Mouse (Mus musculus) midbrain, postnatal 0 days (tissue): Measurements from ENCODE around the gene Dnph1. TPM values are rescaled to one million over a fixed set of nuclear protein-coding genes. Genes with fewer than 3 reads are reported as not detected.
A peak's percentile ranks its signal among the peaks of the same experiment; 100 is the strongest.

ENCODE experiments used
- ATAC-seq: fragments of 200-750 bp; cut with Nextera tagmentation; 2 replicates; pipeline ENCODE4 v1.8.0; 2017; ENCODE audit warnings: moderate number of reproducible peaks, mild to moderate bottlenecking, moderate TSS enrichment, moderate library complexity; ENCODE audit not compliant: low FRiP score
- DNase-seq: peaks from one replicate; pipeline ENCODE4 v3.0.0-alpha.2; 2015; ENCODE audit warnings: low spot score
- H3K27ac ChIP-seq: fragments of 300-500 bp; sonication (generic); 2 replicates; pipeline ENCODE4 v1.5.1; 2014; ENCODE audit warnings: low read depth, mild to moderate bottlenecking, low read length, mixed read lengths
- H3K27me3 ChIP-seq: fragments of 300-500 bp; sonication (generic); 2 replicates; pipeline ENCODE4 v1.6.1; 2014; ENCODE audit warnings: low read length, control low read depth, mixed read lengths; ENCODE audit not compliant: insufficient read depth
- H3K36me3 ChIP-seq: fragments of 300-500 bp; sonication (generic); 2 replicates; pipeline ENCODE4 v1.6.1; 2014; ENCODE audit warnings: low read length, control low read depth, mixed read lengths; ENCODE audit not compliant: insufficient read depth
- H3K4me1 ChIP-seq: fragments of 300-500 bp; sonication (generic); 2 replicates; pipeline ENCODE4 v1.6.1; 2014; ENCODE audit warnings: mild to moderate bottlenecking, control low read depth, antibody characterized with exemption, low read length, mixed read lengths; ENCODE audit not compliant: insufficient read depth
- H3K4me2 ChIP-seq: fragments of 300-500 bp; sonication (generic); 2 replicates; pipeline ENCODE4 v1.6.1; 2014; ENCODE audit warnings: low read depth, mild to moderate bottlenecking, low read length, mixed read lengths; ENCODE audit not compliant: poor library complexity, severe bottlenecking
- H3K4me3 ChIP-seq: fragments of 300-500 bp; sonication (generic); 2 replicates; pipeline ENCODE4 v1.5.1; 2014; ENCODE audit warnings: low read depth, mild to moderate bottlenecking, low read length, moderate library complexity
- H3K9ac ChIP-seq: fragments of 300-500 bp; sonication (generic); replicated peaks from 2 replicates; pipeline ENCODE4 v1.6.1; 2014; ENCODE audit warnings: mild to moderate bottlenecking, low read length, moderate library complexity, mixed read lengths; ENCODE audit not compliant: poor library complexity, severe bottlenecking
- H3K9me3 ChIP-seq: fragments of 300-500 bp; sonication (generic); 2 replicates; pipeline ENCODE4 v1.6.1; 2016; ENCODE audit warnings: low read length, control low read depth
- CTCF ChIP-seq: IDR thresholded peaks from 2 replicates; pipeline ENCODE4 v1.5.1; 2016; ENCODE audit warnings: antibody characterized with exemption, mild to moderate bottlenecking
- WGBS: fragments of 180-500 bp; shearing (Covaris S2); extraction: QIAGEN DNeasy Blood & Tissue Kit; methylation state at CpG from one replicate; pipeline ENCODE4 v1.1.7; 2014; 5-methylcytosine and 5-hydroxymethylcytosine counted together
- polyA plus RNA-seq: library from polyadenylated mRNA; unstranded; fragments of >200 nt; fragmentation: Nextera tagmentation; extraction: Ambion mirVana; gene quantifications from 2 replicates; pipeline ENCODE4 v1.2.1, GENCODE M21; 2015
- total RNA-seq: library from RNA; depleted of rRNA; stranded (reverse); fragments of >200 nt; gene quantifications from 2 replicates; pipeline ENCODE4 v1.2.3, GENCODE M21; 2014; rRNA removed

Dnph1 gene
- total and polyA plus RNA-seq, 2 experiments from 2014 or later: 4.1 to 10.2 TPM

DNA sequence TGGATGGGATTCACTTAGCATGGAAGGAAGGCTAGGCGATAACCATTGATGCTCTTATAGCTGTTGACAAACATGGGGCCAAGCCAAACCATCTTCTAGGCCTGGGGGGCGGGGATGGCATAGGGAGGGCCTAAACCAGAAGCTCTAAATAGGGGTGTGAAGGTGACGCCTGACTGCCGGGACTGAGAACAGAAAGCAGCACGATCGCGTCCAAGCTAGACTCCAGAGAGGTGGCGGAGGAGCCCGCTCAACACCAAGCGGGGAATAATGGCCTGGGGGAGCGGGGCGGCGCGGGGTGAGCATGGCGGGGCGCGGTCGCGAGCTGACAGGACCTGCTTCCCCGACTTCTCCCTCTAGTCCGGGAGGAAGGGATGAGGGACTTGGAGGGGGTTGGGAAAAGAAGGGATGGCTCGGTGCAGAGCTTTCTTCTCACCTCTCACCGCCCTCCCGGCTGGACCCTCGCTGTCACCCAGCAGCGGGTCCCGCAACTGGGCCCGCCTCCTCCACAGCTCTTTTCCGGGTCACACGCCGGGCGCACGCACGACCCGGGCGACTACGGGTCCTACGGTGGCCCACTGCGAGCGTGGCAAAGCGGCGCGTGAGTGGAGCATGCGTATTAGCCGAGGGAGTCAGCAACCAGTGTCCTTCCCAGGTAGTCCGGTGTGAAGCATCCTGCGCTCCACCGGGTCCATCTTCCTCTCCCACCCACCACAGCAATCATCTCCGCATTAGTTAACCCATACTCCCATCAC is 49.5 kb downstream of the Dnph1 start, which contains the start of gene Cul9:
TSS of gene Cul9 (minus strand) at position 576 of the 752 bp plus-strand sequence.
- peak within 1 kb of the TSS; percentile 75 for H3K4me2 ChIP-seq
- H3K36me3 ChIP-seq: peaks cover 35% of the 10 kb centered on the region
- peaks cover 2% of the 10 kb centered on the region; the same call in 1 of the 2 replicates for H3K4me1 ChIP-seq
- H3K4me3 ChIP-seq: peak within 1 kb of the TSS; percentile 75
- no peaks in the 10 kb centered on the region for H3K27me3 ChIP-seq
- no peak for TF ChIP-seq CTCF
- peak within 1 kb of the TSS; percentile 80 for H3K27ac ChIP-seq
- DNase-seq (peak; percentile 91), ATAC-seq (peak; percentile 91)
- no peaks in the 10 kb centered on the region for H3K9me3 ChIP-seq
- H3K9ac ChIP-seq: peak within 1 kb of the TSS; percentile 91
- 2% methylated on average over 46 of the region's 49 CpGs for WGBS

DNA sequence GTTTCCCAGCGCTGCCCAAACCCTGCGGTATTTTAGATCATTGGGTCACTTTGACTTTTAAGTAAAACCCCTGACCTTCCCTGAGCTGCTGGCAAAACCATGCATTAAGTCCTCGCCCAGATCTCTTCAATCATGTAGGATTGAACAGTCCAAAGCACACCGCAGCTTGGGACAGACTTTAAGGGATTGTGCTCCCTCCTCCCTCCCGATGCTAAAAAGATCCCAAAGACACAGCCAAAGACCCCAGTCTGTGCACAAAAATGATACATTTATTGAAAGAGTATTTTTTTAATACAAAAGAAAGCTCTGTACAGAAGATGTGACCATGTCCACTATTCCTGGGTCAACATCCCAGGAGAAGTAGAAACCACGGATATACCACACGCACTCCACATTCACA is 50.1 kb downstream of the Dnph1 start:
- DNase-seq: no peak
- no peak for TF ChIP-seq CTCF
- WGBS: 14% methylated on average over 7 of the region's 7 CpGs
- peak overlapping the region; percentile 75 for H3K4me2 ChIP-seq
- peaks cover 2% of the 10 kb centered on the region; the same call in 1 of the 2 replicates for H3K4me1 ChIP-seq
- peaks cover 34% of the 10 kb centered on the region for H3K36me3 ChIP-seq
- ATAC-seq: no peak
- H3K9ac ChIP-seq: peak overlapping the region; percentile 91
- H3K27ac ChIP-seq: no peak overlapping the region
- no peaks in the 10 kb centered on the region for H3K27me3 ChIP-seq
- peak overlapping the region; percentile 75 for H3K4me3 ChIP-seq
- H3K9me3 ChIP-seq: no peaks in the 10 kb centered on the region

DNA sequence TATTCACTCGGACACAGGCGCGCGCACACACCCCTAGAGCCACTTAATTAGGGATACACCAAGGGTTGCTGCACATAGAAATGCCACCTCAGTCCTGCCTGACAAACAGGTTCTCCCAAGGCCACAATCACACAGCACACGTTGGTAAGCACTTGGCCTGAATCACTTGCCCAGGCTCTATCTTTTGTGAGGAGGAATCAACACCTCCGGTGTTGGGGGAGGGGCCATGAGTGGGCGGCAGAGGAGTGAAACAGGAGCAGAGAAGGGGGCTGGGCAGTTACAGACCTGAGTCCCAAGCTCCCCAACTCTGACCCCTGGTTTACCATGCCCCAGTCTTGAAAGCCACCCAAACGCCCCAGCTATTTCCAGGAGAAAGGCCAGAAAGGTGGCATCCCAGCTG is 50.5 kb downstream of the Dnph1 start:
- Histone ChIP-seq H3K9ac (no peak overlapping the region), H3K27me3 (no peaks in the 10 kb centered on the region), H3K9me3 (no peaks in the 10 kb centered on the region), H3K4me3 (no peak overlapping the region), H3K27ac (no peak overlapping the region), H3K4me2 (peak overlapping the region; percentile 75), H3K4me1 (peaks cover 2% of the 10 kb centered on the region; the same call in 1 of the 2 replicates), H3K36me3 (peaks cover 35% of the 10 kb centered on the region)
- TF ChIP-seq CTCF: no peak
- no peak for ATAC-seq
- WGBS: 18% methylated on average over 8 of the region's 8 CpGs
- no peak for DNase-seq

DNA sequence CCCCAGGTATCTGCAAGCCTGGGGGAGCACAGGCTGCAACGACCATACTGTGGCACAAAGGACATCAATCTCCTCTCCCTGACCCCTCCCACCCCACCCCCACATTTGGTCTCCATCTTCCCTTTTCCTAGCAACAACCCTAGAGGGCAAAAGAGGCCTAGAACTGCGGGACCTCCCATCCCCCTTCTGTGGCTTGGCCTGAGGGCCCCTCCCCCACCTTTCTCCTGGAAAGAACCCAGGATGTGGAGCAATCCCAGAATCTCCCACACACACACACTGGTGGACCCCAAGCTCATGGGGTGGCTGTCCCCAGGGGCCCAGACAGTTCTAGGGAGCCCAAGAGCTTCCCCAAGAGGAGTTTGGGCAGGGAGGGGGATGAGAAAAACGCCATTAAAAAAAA is 51.4 kb downstream of the Dnph1 start:
- Histone ChIP-seq H3K36me3 (peaks cover 35% of the 10 kb centered on the region), H3K4me1 (peaks cover 7% of the 10 kb centered on the region; the same call in 1 of the 2 replicates), H3K4me2 (no peak overlapping the region), H3K27me3 (no peaks in the 10 kb centered on the region), H3K4me3 (no peak overlapping the region), H3K9ac (no peak overlapping the region), H3K27ac (no peak overlapping the region), H3K9me3 (no peaks in the 10 kb centered on the region)
- 28% methylated on average over 3 of the region's 3 CpGs for WGBS
- DNase-seq (no peak), ATAC-seq (no peak)
- TF ChIP-seq CTCF: no peak

DNA sequence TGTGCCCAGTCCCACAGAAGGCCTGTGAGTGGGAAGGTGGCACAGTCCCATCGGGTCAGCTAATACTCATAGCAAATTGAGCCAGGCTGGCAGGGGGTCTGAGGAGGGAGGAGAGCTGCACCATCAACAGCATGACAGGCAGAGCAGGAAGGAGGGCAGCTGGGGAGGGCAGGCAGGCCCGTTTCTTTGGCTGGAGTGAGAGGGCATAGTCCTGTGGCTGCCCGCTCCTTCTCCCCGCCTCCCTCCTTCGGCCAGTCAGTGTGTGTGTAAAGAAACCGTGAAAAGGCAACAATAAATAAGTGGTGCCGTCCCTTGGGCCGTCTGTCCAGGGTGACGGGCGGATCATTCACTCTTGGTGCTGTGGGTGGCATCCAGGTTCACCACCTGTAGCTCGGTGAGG is 52.2 kb downstream of the Dnph1 start:
- TF ChIP-seq CTCF: no peak
- no peak overlapping the region for H3K4me2 ChIP-seq
- no peaks in the 10 kb centered on the region for H3K27me3 ChIP-seq
- WGBS: 57% methylated on average over 11 of the region's 11 CpGs
- DNase-seq (no peak), ATAC-seq (no peak)
- no peak overlapping the region for H3K9ac ChIP-seq
- H3K27ac ChIP-seq: no peak overlapping the region
- no peaks in the 10 kb centered on the region for H3K9me3 ChIP-seq
- H3K36me3 ChIP-seq: peaks cover 30% of the 10 kb centered on the region
- no peak overlapping the region for H3K4me3 ChIP-seq
- peaks cover 16% of the 10 kb centered on the region for H3K4me1 ChIP-seq

DNA sequence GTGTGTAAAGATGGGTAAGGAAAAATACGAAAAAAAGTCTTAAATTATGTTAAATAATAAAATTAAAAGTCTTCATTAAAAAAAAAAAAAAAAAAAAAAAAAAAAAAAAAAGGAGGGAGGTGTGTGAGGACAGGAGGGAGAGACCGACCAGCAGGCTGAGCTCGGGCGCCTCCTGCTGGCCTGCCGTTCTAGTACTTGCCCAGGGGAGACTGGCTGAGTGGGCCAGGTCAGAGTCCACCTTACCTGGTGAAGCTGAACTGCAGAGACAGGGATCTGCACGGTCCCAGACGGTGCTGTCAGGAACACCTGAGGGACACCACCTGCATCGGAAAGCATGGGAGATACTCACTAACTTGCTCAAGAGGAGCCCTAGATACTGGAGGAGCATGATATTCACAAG is 52.7 kb downstream of the Dnph1 start:
- Histone ChIP-seq H3K9ac (no peak overlapping the region), H3K4me2 (no peak overlapping the region), H3K4me1 (peaks cover 20% of the 10 kb centered on the region), H3K27me3 (no peaks in the 10 kb centered on the region), H3K4me3 (no peak overlapping the region), H3K36me3 (peaks cover 30% of the 10 kb centered on the region), H3K27ac (no peak overlapping the region), H3K9me3 (no peaks in the 10 kb centered on the region)
- WGBS: 27% methylated on average over 8 of the region's 8 CpGs
- peak; percentile 59 for DNase-seq
- TF ChIP-seq CTCF: peak; percentile 64
- ATAC-seq: no peak

Other genes starting within 250 kb of the Dnph1 start
- 54.1 and 54.7 TPM in 2 replicates for gene Polr1c, start 248.7 kb upstream of the Dnph1 start, total RNA-seq
- gene Polr1c, start 248.7 kb upstream of the Dnph1 start, polyA plus RNA-seq: 55.5 and 59.2 TPM in 2 replicates
- gene Yipf3, start 248.6 kb upstream of the Dnph1 start, total RNA-seq: 18.9 and 24.8 TPM in 2 replicates
- 70.6 and 77.4 TPM in 2 replicates for gene Yipf3, start 248.6 kb upstream of the Dnph1 start, polyA plus RNA-seq
- 43.1 and 61.3 TPM in 2 replicates for gene Lrrc73, start 243.2 kb upstream of the Dnph1 start, total RNA-seq
- gene Lrrc73, start 243.2 kb upstream of the Dnph1 start, polyA plus RNA-seq: 32.8 and 33.0 TPM in 2 replicates
- gene Tjap1, start 213.7 kb upstream of the Dnph1 start, total RNA-seq: 22.0 and 31.7 TPM in 2 replicates
- gene Tjap1, start 213.7 kb upstream of the Dnph1 start, polyA plus RNA-seq: 18.6 and 19.5 TPM in 2 replicates
- gene Dlk2, start 199.3 kb upstream of the Dnph1 start, total RNA-seq: 60.1 and 66.8 TPM in 2 replicates
- 22.9 and 28.0 TPM in 2 replicates for gene Dlk2, start 199.3 kb upstream of the Dnph1 start, polyA plus RNA-seq
- gene Abcc10, start 168.4 kb upstream of the Dnph1 start, total RNA-seq: 9.1 and 12.2 TPM in 2 replicates
- gene Abcc10, start 168.4 kb upstream of the Dnph1 start, polyA plus RNA-seq: 8.4 and 9.3 TPM in 2 replicates
- gene Zfp318, start 113.0 kb upstream of the Dnph1 start, total RNA-seq: 33.7 and 35.2 TPM in 2 replicates
- gene Zfp318, start 113.0 kb upstream of the Dnph1 start, polyA plus RNA-seq: 21.8 and 25.0 TPM in 2 replicates
- 2.0 and 3.0 TPM in 2 replicates for gene Crip3, start 67.8 kb upstream of the Dnph1 start, total RNA-seq
- 1.5 and 2.1 TPM in 2 replicates for gene Crip3, start 67.8 kb upstream of the Dnph1 start, polyA plus RNA-seq
- gene Slc22a7, start 58.3 kb upstream of the Dnph1 start, total RNA-seq: 0.93 TPM in 1 of 2 replicates, not detected in the other
- 0.20 TPM in 1 of 2 replicates, not detected in the other for gene Slc22a7, start 58.3 kb upstream of the Dnph1 start, polyA plus RNA-seq
- gene Ttbk1, start 9.0 kb upstream of the Dnph1 start, total RNA-seq: 46.8 and 50.1 TPM in 2 replicates
- 5.4 and 6.1 TPM in 2 replicates for gene Ttbk1, start 9.0 kb upstream of the Dnph1 start, polyA plus RNA-seq
- gene Cul9, start 49.7 kb downstream of the Dnph1 start, total RNA-seq: 53.8 and 70.9 TPM in 2 replicates
- 13.6 and 16.7 TPM in 2 replicates for gene Cul9, start 49.7 kb downstream of the Dnph1 start, polyA plus RNA-seq
- gene Srf, start 59.5 kb downstream of the Dnph1 start, total RNA-seq: 45.8 and 69.0 TPM in 2 replicates
- gene Srf, start 59.5 kb downstream of the Dnph1 start, polyA plus RNA-seq: 2.6 and 3.3 TPM in 2 replicates
- 61.8 and 62.6 TPM in 2 replicates for gene Ptk7, start 132.8 kb downstream of the Dnph1 start, total RNA-seq
- gene Ptk7, start 132.8 kb downstream of the Dnph1 start, polyA plus RNA-seq: 22.5 and 22.9 TPM in 2 replicates
- gene Klc4, start 149.3 kb downstream of the Dnph1 start, total RNA-seq: 24.5 and 28.5 TPM in 2 replicates
- 20.0 and 22.2 TPM in 2 replicates for gene Klc4, start 149.3 kb downstream of the Dnph1 start, polyA plus RNA-seq
- gene Mrpl2, start 149.5 kb downstream of the Dnph1 start, total RNA-seq: 46.7 and 47.4 TPM in 2 replicates
- gene Mrpl2, start 149.5 kb downstream of the Dnph1 start, polyA plus RNA-seq: 85.5 and 85.7 TPM in 2 replicates
- gene Cul7, start 153.6 kb downstream of the Dnph1 start, total RNA-seq: 83.5 and 92.4 TPM in 2 replicates
- gene Cul7, start 153.6 kb downstream of the Dnph1 start, polyA plus RNA-seq: 26.2 and 26.6 TPM in 2 replicates
- gene Rrp36, start 177.6 kb downstream of the Dnph1 start, total RNA-seq: 26.9 and 27.6 TPM in 2 replicates
- 47.1 and 52.2 TPM in 2 replicates for gene Rrp36, start 177.6 kb downstream of the Dnph1 start, polyA plus RNA-seq
- 130 and 171 TPM in 2 replicates for gene Mea1, start 182.1 kb downstream of the Dnph1 start, total RNA-seq
- gene Mea1, start 182.1 kb downstream of the Dnph1 start, polyA plus RNA-seq: 314 and 362 TPM in 2 replicates
- 98.7 and 99.7 TPM in 2 replicates for gene Klhdc3, start 184.2 kb downstream of the Dnph1 start, total RNA-seq
- 185 and 192 TPM in 2 replicates for gene Klhdc3, start 184.2 kb downstream of the Dnph1 start, polyA plus RNA-seq
- 118 and 128 TPM in 2 replicates for gene Ppp2r5d, start 208.4 kb downstream of the Dnph1 start, total RNA-seq
- 94.1 and 103 TPM in 2 replicates for gene Ppp2r5d, start 208.4 kb downstream of the Dnph1 start, polyA plus RNA-seq
- gene Pex6, start 214.8 kb downstream of the Dnph1 start, total RNA-seq: 37.8 and 38.5 TPM in 2 replicates
- gene Pex6, start 214.8 kb downstream of the Dnph1 start, polyA plus RNA-seq: 17.6 and 18.3 TPM in 2 replicates
- 0.27 and 0.57 TPM in 2 replicates for gene Gnmt, start 232.5 kb downstream of the Dnph1 start, total RNA-seq
- 0.88 and 1.5 TPM in 2 replicates for gene Gnmt, start 232.5 kb downstream of the Dnph1 start, polyA plus RNA-seq